Mouse (Mus musculus) macrophage (primary cell): ENCODE results near the gene Dis3l2. TPM values are rescaled to one million over a fixed set of nuclear protein-coding genes. Genes with fewer than 3 reads are reported as not detected.

Source experiments
- H3K27ac ChIP-seq: fragments of 350-480 bp; formaldehyde crosslinking; 2 replicates; pipeline ENCODE4 v1.9.0; 2021
- H3K36me3 ChIP-seq: fragments of 350-480 bp; formaldehyde crosslinking; 2 replicates; pipeline ENCODE4 v1.9.0; 2021; ENCODE audit errors: inconsistent target
- H3K4me3 ChIP-seq: fragments of 350-480 bp; formaldehyde crosslinking; 2 replicates; pipeline ENCODE4 v1.9.0; 2021; ENCODE audit errors: inconsistent target
- H3K79me2 ChIP-seq: fragments of 350-480 bp; formaldehyde crosslinking; 2 replicates; pipeline ENCODE4 v1.9.0; 2021; ENCODE audit errors: inconsistent target
- WGBS: methylation state at CpG from one replicate; pipeline ENCODE4 v1.1.7; 2026; ENCODE audit warnings: inconsistent platforms; ENCODE audit not compliant: missing documents; 5-methylcytosine and 5-hydroxymethylcytosine counted together
- polyA plus RNA-seq: library from polyadenylated mRNA; stranded (reverse); fragments of 250-400 nt; gene quantifications from 3 replicates; pipeline ENCODE4 v1.2.4, GENCODE M21; 2018; ENCODE audit warnings: inconsistent platforms

Gene Dis3l2
- polyA plus RNA-seq, 1 experiment from 2014 or later: 14.0 TPM

DNA sequence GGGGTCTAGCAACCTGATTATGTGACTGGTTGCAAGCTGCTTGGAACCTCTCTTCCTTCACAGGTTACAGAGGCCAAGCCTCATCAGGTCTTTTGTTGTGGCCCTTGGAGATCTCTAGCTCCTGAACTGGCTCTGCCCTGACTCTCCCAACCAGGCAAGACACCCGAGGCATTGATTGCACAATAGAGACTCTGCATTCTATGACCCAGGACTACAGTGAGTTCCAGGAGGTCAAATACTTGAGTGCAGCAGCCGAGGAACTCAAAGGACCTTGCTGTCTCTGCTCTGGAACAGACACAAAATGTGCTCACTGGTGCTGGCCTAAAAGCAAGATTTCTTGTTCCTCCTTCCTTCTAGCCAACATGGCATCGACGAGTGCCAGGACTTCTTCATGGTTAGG, 382.6 kb downstream of the Dis3l2 start:
- Histone ChIP-seq H3K36me3 (no peaks in the 10 kb centered on the region), H3K79me2 (no peaks in the 10 kb centered on the region), H3K27ac (no peak overlapping the region), H3K4me3 (no peak overlapping the region)
- WGBS: 58% methylated on average over 4 of the region's 4 CpGs

DNA sequence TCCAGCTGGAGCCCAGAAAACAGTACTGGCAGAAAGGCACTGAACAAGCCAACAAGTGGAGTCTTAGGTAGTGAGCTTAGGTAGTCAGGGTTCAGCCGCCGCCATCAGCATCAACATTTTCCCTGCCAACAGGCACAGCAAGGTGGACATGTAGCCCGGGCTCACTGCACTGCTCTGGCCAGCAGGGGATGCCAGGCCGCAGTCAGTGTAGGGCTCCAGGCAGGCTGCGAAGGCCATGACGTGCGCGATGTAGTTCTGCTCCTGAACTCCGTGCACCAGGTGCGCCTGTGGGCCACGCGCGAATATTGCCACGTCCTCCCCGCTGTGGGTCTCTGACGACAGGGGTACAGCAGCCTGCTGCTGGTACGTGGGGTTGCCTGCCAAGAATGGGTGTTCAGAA, 383.4 kb downstream of the Dis3l2 start:
- no peak overlapping the region for H3K27ac ChIP-seq
- no peak overlapping the region for H3K4me3 ChIP-seq
- no peaks in the 10 kb centered on the region for H3K79me2 ChIP-seq
- WGBS: 72% methylated on average over 17 of the region's 17 CpGs
- no peaks in the 10 kb centered on the region for H3K36me3 ChIP-seq

DNA sequence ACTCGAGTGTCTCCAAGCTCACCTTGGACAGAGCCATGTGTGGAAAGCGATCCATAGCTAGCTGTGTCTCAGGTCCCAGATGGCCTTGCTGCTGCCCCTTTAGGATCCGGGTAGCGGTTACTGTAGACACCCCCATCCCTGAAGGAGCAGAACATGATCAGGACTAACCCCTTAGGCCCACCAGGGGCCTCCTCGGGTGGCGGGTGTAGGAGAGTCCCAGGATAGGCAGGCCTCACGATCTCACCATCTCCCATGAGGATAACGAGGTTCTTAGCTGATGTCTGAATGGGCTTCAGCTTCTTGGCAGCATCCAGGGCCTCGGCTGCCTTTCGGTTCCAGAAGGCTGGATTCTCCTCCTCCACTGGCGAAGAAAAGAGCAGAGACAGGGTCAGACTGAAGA, 385.6 kb downstream of the Dis3l2 start:
- Histone ChIP-seq H3K4me3 (no peak overlapping the region), H3K36me3 (no peaks in the 10 kb centered on the region), H3K27ac (no peak overlapping the region), H3K79me2 (no peaks in the 10 kb centered on the region)
- 95% methylated on average over 11 of the region's 11 CpGs for WGBS

DNA sequence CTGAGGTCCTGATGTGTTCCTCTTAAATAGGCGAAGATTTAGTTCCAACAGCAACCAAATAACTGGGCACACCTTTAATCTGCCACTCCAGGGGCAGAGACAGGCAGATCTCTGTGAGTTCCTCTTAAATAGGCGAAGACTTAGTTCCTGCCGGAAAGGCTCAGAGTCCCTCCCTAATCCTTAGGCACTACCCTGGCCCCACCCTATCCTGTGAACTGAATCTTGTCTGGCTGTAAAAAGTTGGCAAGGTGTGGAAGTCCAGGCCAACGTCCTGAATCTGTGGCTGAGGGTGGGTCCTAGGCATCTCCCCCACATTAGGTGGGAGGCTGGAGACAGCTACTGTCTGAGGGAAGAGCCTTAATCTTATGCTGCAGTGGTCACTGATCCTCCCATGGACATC, 386.2 kb downstream of the Dis3l2 start, which contains the start of gene Alppl2:
Gene Alppl2 (minus strand): TSS at position 101 of the 400 bp plus-strand sequence.
- H3K4me3 ChIP-seq: no peak within 1 kb of the TSS
- H3K36me3 ChIP-seq: no peaks in the 10 kb centered on the region
- WGBS: 85% methylated on average over 4 of the region's 4 CpGs
- H3K27ac ChIP-seq: no peak within 1 kb of the TSS
- no peaks in the 10 kb centered on the region for H3K79me2 ChIP-seq

DNA sequence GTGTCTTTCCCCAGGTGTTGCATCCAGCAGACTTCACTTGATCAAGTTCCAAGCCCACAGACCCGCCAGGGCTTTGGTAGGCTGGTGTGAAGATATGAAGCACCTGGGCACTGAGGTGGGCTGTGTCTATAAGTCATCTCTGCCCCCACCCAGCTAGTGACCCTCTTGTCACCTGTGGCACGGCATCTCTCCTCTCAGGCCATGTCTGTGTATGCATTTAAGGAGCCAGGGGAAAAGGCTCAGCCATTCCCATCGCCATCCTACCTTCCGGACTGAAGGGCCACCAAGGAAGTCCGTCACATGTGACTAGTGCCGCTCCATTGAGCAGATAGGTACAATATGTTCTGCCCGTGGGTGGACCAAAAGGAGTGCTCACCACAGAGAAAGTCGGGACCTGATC, 392.0 kb downstream of the Dis3l2 start:
- Histone ChIP-seq H3K79me2 (no peaks in the 10 kb centered on the region), H3K27ac (no peak overlapping the region), H3K36me3 (no peaks in the 10 kb centered on the region), H3K4me3 (no peak overlapping the region)
- WGBS: 86% methylated on average over 8 of the region's 8 CpGs

DNA sequence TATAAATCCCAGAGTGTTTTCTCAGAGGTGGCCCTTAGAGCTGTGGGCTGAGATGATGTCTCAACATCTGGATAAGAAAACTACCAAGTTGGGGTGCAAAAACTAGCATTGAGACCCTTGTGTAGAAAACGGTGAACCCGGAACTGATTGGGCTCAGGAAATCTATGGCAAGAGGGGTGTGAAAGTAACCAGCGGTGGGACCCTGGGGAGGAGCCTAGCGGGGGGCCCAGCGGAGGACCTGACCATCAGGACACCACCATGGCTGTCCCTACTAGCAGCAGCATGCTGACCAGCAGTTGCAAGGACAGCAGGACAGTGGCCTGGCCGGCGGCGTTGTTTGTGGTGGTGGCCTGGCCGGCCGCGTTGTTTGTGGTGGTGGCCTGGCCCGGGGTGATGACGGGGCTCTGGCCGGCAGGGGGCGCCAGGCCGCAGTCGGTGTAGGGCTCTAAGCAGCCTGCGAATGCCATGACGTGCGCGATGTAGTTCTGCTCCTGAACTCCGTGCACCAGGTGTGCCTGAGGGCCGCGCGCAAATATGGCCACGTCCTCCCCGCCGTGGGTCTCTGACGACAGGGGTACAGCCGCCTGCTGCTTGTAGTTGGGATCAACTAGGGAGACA, 394.9 kb downstream of the Dis3l2 start:
- Histone ChIP-seq H3K27ac (no peak overlapping the region), H3K36me3 (no peaks in the 10 kb centered on the region), H3K79me2 (no peaks in the 10 kb centered on the region), H3K4me3 (no peak overlapping the region)
- WGBS: 15% methylated on average over 29 of the region's 30 CpGs

Other genes with a start within 250 kb of the Dis3l2 start
- gene Ptma, start 177.1 kb upstream of the Dis3l2 start, polyA plus RNA-seq: 808 to 1,710 TPM (median 1,042 TPM) in 3 replicates
- gene Pde6d, start 121.2 kb upstream of the Dis3l2 start, polyA plus RNA-seq: 23.4 to 36.5 TPM (median 31.5 TPM) in 3 replicates
- gene Cops7b, start 120.9 kb upstream of the Dis3l2 start, polyA plus RNA-seq: 8.6 to 14.1 TPM (median 11.7 TPM) in 3 replicates
- not detected in 3 replicates for gene Nppc, start 33.2 kb upstream of the Dis3l2 start, polyA plus RNA-seq